Mouse (Mus musculus) MEL (cell line): ENCODE measurements at regions not wholly inside any gene's neighbourhood (a gene's known extent, or its start where the extent isn't known, plus 50 kb on each side); places are given as distances from the start of the nearest gene placed in this dataset.
A peak's percentile ranks its signal among the peaks of the same experiment; 100 is the strongest.

Experiments
- DNase-seq: peaks from one replicate; pipeline ENCODE4 v3.0.0; 2011; ENCODE audit warnings: low read depth, low spot score
- H3K27ac ChIP-seq: 2 replicates; pipeline ENCODE4 v1.5.1; 2012; ENCODE audit warnings: low read depth, mild to moderate bottlenecking, control low read depth, low read length, moderate library complexity; ENCODE audit not compliant: control insufficient read depth
- H3K27me3 ChIP-seq, 2 experiments: fragments of 150-350 bp in 1 of 2; sonication (generic) in 1 of 2; 2 replicates each; pipeline ENCODE4 v1.6.1; 2012; ENCODE audit warnings: low read length in 2 of 2, mild to moderate bottlenecking in 2 of 2, improper control_type of control experiment in 1 of 2, moderate library complexity in 1 of 2; ENCODE audit not compliant: insufficient read depth in 2 of 2, control insufficient read depth in 1 of 2
- H3K36me3 ChIP-seq, 2 experiments: 2 replicates each; pipeline ENCODE4 v1.6.1; 2012 to 2014; ENCODE audit warnings: low read length in 2 of 2, improper control_type of control experiment in 1 of 2, inconsistent platforms in 1 of 2, mild to moderate bottlenecking in 1 of 2; ENCODE audit not compliant: insufficient read depth in 2 of 2, control insufficient read depth in 1 of 2
- H3K4me1 ChIP-seq, 2 experiments: fragments of 150-350 bp in 1 of 2; sonication (generic) in 1 of 2; 2 replicates each; pipeline ENCODE4 v1.6.1; 2012; ENCODE audit warnings: low read length in 2 of 2, improper control_type of control experiment in 1 of 2, mild to moderate bottlenecking in 1 of 2; ENCODE audit not compliant: insufficient read depth in 2 of 2, control insufficient read depth in 1 of 2
- H3K4me3 ChIP-seq, 2 experiments: fragments of 150-350 bp in 1 of 2; sonication (generic) in 1 of 2; 2 replicates each; pipeline ENCODE4 v1.5.1; 2012; ENCODE audit warnings: low read depth in 2 of 2, low read length in 2 of 2, mild to moderate bottlenecking in 2 of 2, moderate library complexity in 2 of 2, control low read depth in 1 of 2, improper control_type of control experiment in 1 of 2; ENCODE audit not compliant: control insufficient read depth in 1 of 2, insufficient read depth in 1 of 2
- H3K79me2 ChIP-seq: 2 replicates; pipeline ENCODE4 v1.6.1; 2012; ENCODE audit warnings: mild to moderate bottlenecking, low read length, moderate library complexity; ENCODE audit not compliant: control insufficient read depth, poor library complexity, insufficient read depth
- H3K9ac ChIP-seq: 2 replicates; pipeline ENCODE4 v1.6.1; 2012; ENCODE audit warnings: low read depth, mild to moderate bottlenecking, control low read depth, low read length, moderate library complexity; ENCODE audit not compliant: control insufficient read depth, poor library complexity, severe bottlenecking
- H3K9me3 ChIP-seq: fragments of 150-350 bp; sonication (generic); replicated peaks from 2 replicates; pipeline ENCODE4 v1.6.1; 2012; ENCODE audit warnings: mild to moderate bottlenecking, low read length, improper control_type of control experiment, moderate library complexity; ENCODE audit not compliant: insufficient read depth
- CHD1 ChIP-seq: IDR thresholded peaks from 2 replicates; pipeline ENCODE4 v1.6.1; 2012; ENCODE audit warnings: low read depth, mild to moderate bottlenecking, inconsistent platforms, low read length, improper control_type of control experiment
- CHD2 ChIP-seq: IDR thresholded peaks from 2 replicates; pipeline ENCODE4 v1.6.1; 2011; ENCODE audit warnings: low read length, improper control_type of control experiment
- CTCF ChIP-seq, 3 experiments: IDR thresholded peaks in 2 of 3; conservative IDR thresholded peaks in 1 of 3; 2 replicates each; pipeline ENCODE4 v1.5.1; 2011 to 2012; ENCODE audit warnings: low read length in 3 of 3, low read depth in 2 of 3, mild to moderate bottlenecking in 2 of 3, improper control_type of control experiment in 1 of 3, inconsistent platforms in 1 of 3, mixed read lengths in 1 of 3, moderate library complexity in 1 of 3; ENCODE audit not compliant: control insufficient read depth in 1 of 3, insufficient read depth in 1 of 3, poor library complexity in 1 of 3, severe bottlenecking in 1 of 3
- EP300 ChIP-seq, 2 experiments: IDR thresholded peaks; 2 replicates each; pipeline ENCODE4 v1.6.1; 2011; ENCODE audit warnings: improper control_type of control experiment in 2 of 2, low read length in 2 of 2, low read depth in 1 of 2, mild to moderate bottlenecking in 1 of 2
- ETS1 ChIP-seq: IDR thresholded peaks from 2 replicates; pipeline ENCODE4 v1.6.1; 2012; ENCODE audit warnings: low read depth, mild to moderate bottlenecking, inconsistent platforms, low read length, improper control_type of control experiment, moderate library complexity
- GABPA ChIP-seq: IDR thresholded peaks from 2 replicates; pipeline ENCODE4 v1.6.1; 2012; ENCODE audit warnings: low read depth, mild to moderate bottlenecking, inconsistent platforms, low read length, improper control_type of control experiment, moderate library complexity
- GATA1 ChIP-seq: IDR thresholded peaks from 2 replicates; pipeline ENCODE4 v1.6.1; 2011; ENCODE audit warnings: low read depth, low read length, improper control_type of control experiment
- HCFC1 ChIP-seq: IDR thresholded peaks from 2 replicates; pipeline ENCODE4 v1.6.1; 2012; ENCODE audit warnings: low read depth, mild to moderate bottlenecking, inconsistent platforms, low read length, improper control_type of control experiment, moderate library complexity
- KAT2A ChIP-seq: conservative IDR thresholded peaks from 2 replicates; pipeline ENCODE4 v1.6.1; 2012; ENCODE audit warnings: low read depth, low read length, improper control_type of control experiment, inconsistent platforms
- MAFK ChIP-seq: IDR thresholded peaks from 2 replicates; pipeline ENCODE4 v1.6.1; 2011; ENCODE audit warnings: low read depth, mild to moderate bottlenecking, low read length, improper control_type of control experiment, borderline replicate concordance
- MAX ChIP-seq: IDR thresholded peaks from 2 replicates; pipeline ENCODE4 v1.6.1; 2011; ENCODE audit warnings: low read length, improper control_type of control experiment
- MAZ ChIP-seq: IDR thresholded peaks from 2 replicates; pipeline ENCODE4 v1.6.1; 2012; ENCODE audit warnings: low read depth, mild to moderate bottlenecking, inconsistent platforms, low read length, improper control_type of control experiment
- MXI1 ChIP-seq: IDR thresholded peaks from 2 replicates; pipeline ENCODE4 v1.6.1; 2011; ENCODE audit warnings: mild to moderate bottlenecking, low read depth, low read length, improper control_type of control experiment
- MYC ChIP-seq: IDR thresholded peaks from 2 replicates; pipeline ENCODE4 v1.6.1; 2011; ENCODE audit warnings: low read depth, mild to moderate bottlenecking, low read length, improper control_type of control experiment, moderate library complexity
- NELFE ChIP-seq: IDR thresholded peaks from 2 replicates; pipeline ENCODE4 v1.6.1; 2011; ENCODE audit warnings: low read depth, low read length, improper control_type of control experiment
- POLR2A ChIP-seq, 2 experiments: IDR thresholded peaks; 2 replicates each; pipeline ENCODE4 v1.6.1; 2011 to 2012; ENCODE audit warnings: low read length in 2 of 2, mild to moderate bottlenecking in 2 of 2, control low read depth in 1 of 2, improper control_type of control experiment in 1 of 2, low read depth in 1 of 2, moderate library complexity in 1 of 2; ENCODE audit not compliant: control insufficient read depth in 1 of 2, insufficient read depth in 1 of 2, poor library complexity in 1 of 2
- POLR2AphosphoS2 ChIP-seq: IDR thresholded peaks from 2 replicates; pipeline ENCODE4 v1.6.1; 2011; ENCODE audit warnings: low read length, improper control_type of control experiment
- SIN3A ChIP-seq: IDR thresholded peaks from 2 replicates; pipeline ENCODE4 v1.6.1; 2012; ENCODE audit warnings: low read length, improper control_type of control experiment, inconsistent platforms
- SMC3 ChIP-seq: IDR thresholded peaks from 2 replicates; pipeline ENCODE4 v1.6.1; 2011; ENCODE audit warnings: low read depth, low read length, improper control_type of control experiment
- TCF12 ChIP-seq: IDR thresholded peaks from 2 replicates; pipeline ENCODE4 v1.6.1; 2014; ENCODE audit warnings: low read depth, mild to moderate bottlenecking, inconsistent platforms, low read length, improper control_type of control experiment, moderate library complexity
- UBTF ChIP-seq: IDR thresholded peaks from 2 replicates; pipeline ENCODE4 v1.6.1; 2012; ENCODE audit warnings: low read depth, mild to moderate bottlenecking, inconsistent platforms, low read length, improper control_type of control experiment, moderate library complexity, borderline replicate concordance; ENCODE audit not compliant: insufficient read depth
- USF1 ChIP-seq: IDR thresholded peaks from 2 replicates; pipeline ENCODE4 v1.6.1; 2014; ENCODE audit warnings: low read depth, mild to moderate bottlenecking, inconsistent platforms, low read length, improper control_type of control experiment, moderate library complexity
- USF2 ChIP-seq, 2 experiments: IDR thresholded peaks; 2 replicates each; pipeline ENCODE4 v1.6.1; 2011 to 2012; ENCODE audit warnings: improper control_type of control experiment in 2 of 2, low read length in 2 of 2, borderline replicate concordance in 1 of 2, inconsistent platforms in 1 of 2, low read depth in 1 of 2, mild to moderate bottlenecking in 1 of 2; ENCODE audit not compliant: insufficient read depth in 1 of 2
- ZKSCAN1 ChIP-seq: IDR thresholded peaks from 2 replicates; pipeline ENCODE4 v1.6.1; 2012; ENCODE audit warnings: low read depth, mild to moderate bottlenecking, inconsistent platforms, low read length, improper control_type of control experiment, moderate library complexity

DNA sequence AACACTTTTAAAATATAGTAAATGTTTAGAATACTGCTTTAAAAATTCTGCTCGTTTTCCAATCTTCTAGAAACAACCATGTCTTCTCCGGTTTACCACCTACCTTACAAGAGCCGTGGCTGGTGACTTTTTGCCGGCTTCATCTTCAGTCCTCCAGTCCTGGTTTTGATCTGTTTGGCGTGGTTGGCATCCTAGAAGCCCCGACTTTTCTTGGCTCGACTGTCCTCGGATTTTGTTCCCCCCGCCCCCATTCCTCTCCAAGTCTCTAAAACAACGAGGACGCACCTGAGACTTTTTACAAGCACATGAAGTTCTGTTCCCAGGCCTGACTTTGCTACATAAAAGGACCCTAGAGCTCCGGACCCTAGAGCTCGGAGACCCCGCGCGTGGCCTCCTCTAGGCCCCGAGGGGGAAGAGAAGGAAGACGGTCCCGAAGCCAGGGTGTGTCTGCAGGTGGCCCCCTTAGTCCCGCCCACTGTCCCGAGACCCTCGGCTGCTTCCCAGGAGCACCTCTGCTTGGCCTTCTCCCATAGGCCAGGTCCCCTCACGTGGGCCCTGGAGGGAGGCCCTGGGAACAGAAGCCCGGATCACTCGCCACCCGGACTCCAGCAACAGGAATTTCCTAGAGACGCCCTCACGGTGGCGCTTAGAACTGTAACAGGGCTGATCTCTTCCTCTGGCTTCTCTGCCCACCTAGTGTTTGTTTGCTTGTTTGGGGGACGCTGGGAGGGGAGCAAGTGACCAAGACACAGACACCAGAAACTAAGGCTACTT is 205.8 kb upstream of the Stk26 start:
- peaks cover 0 to 6% of the 10 kb centered on the region in 2 experiments; a peak in 2 of 4 replicates for H3K36me3 ChIP-seq
- no peaks in the 10 kb centered on the region for H3K27me3 ChIP-seq
- H3K27ac ChIP-seq, result peak overlapping the region; percentile 60
- peak; percentile 89 for DNase-seq
- H3K9me3 ChIP-seq, result no peaks in the 10 kb centered on the region
- H3K4me1 ChIP-seq, result peaks cover 0 to 11% of the 10 kb centered on the region in 2 experiments; a peak in 2 of 4 replicates
- H3K79me2 ChIP-seq, result peaks cover 11% of the 10 kb centered on the region
- TF ChIP-seq GABPA, result no peak
- peak; percentile 50 for TF ChIP-seq NELFE
- TF ChIP-seq CHD2, result no peak
- TF ChIP-seq KAT2A, result no peak
- no peak for TF ChIP-seq GATA1
- peak; percentile 99 for TF ChIP-seq USF1
- TF ChIP-seq ZKSCAN1, result no peak
- TF ChIP-seq CHD1, result 0 out of 2 replicates have a peak, but pooled peaks have one; percentile 54
- peak; percentile 47; the same call in 1 of the 2 replicates for TF ChIP-seq HCFC1
- TF ChIP-seq MXI1, result peak; percentile 50
- TF ChIP-seq TCF12, result no peak
- TF ChIP-seq UBTF, result no peak
- TF ChIP-seq EP300 (IDR thresholded peaks at IDR 0.05; ENCODE audit: low read depth in 1 of 2, low read length in 2 of 2), result no peak
- TF ChIP-seq USF2 (IDR thresholded peaks at IDR 0.05; ENCODE audit: borderline replicate concordance in 1 of 2, insufficient read depth in 1 of 2, low read depth in 1 of 2, low read length in 2 of 2), result peak; percentile 74 to 92
- TF ChIP-seq POLR2A (IDR thresholded peaks at IDR 0.05; ENCODE audit: control insufficient read depth in 1 of 2, insufficient read depth in 1 of 2, low read depth in 1 of 2, low read length in 2 of 2, poor library complexity in 1 of 2), result peak; percentile 39 to 57; a peak in 1 of 4 replicates
- TF ChIP-seq MAX, result peak; percentile 80
- TF ChIP-seq SMC3, result no peak
- 0 out of 2 replicates have a peak, but pooled peaks have one; percentile 32 for TF ChIP-seq MYC
- no peak for TF ChIP-seq POLR2AphosphoS2
- TF ChIP-seq CTCF (IDR thresholded peaks at IDR 0.05 in 2 of 3, conservative IDR thresholded peaks at IDR 0.05 in 1 of 3; ENCODE audit: control insufficient read depth in 1 of 3, insufficient read depth in 1 of 3, low read depth in 2 of 3, low read length in 3 of 3, poor library complexity in 1 of 3, severe bottlenecking in 1 of 3), result peak in 1 of 3 experiments; percentile 44; a peak in 3 of 6 replicates
- TF ChIP-seq MAZ, result peak; percentile 36; the same call in 1 of the 2 replicates
- TF ChIP-seq MAFK, result no peak
- no peak for TF ChIP-seq ETS1
- TF ChIP-seq SIN3A, result 0 out of 2 replicates have a peak, but pooled peaks have one; percentile 31
- H3K4me3 ChIP-seq, result peak overlapping the region; percentile 80 to 86
- peak overlapping the region; percentile 63 for H3K9ac ChIP-seq
